Mouse (Mus musculus): Measurements from ENCODE around the gene Cacng7. TPM values are rescaled to one million over a fixed set of nuclear protein-coding genes. Genes with fewer than 3 reads are reported as not detected.

Gene Cacng7
- polyA plus RNA-seq, 1 experiment from 2014 or later: 0.86 TPM

DNA sequence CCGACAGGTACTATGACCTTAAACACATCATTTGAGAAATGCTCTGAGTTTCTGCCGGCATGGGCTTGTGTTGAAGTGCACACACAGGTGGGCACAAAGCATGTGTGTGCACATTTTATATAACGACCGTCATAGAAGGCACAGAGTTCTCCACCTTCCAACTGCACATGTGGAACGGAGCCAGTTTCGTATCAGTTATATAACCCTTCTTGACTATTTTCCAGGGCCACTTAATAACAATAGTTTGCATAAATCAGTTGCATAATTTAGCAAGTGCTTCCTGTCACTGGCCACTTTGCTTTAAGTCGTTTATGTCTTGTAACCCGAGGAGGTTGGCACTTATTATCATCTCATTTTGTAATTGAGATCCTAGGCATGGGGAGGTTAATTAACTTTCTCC lies 41.0 kb downstream of the Cacng7 start:
- Histone ChIP-seq H3K4me3 (ENCODE audit: low read depth, low read length) (no peak overlapping the region), H3K9ac (ENCODE audit: low read depth, low read length) (no peak overlapping the region), H3K36me3 (ENCODE audit: control insufficient read depth, insufficient read depth) (no peaks in the 10 kb centered on the region), H3K9me3 (ENCODE audit: control insufficient read depth) (no peaks in the 10 kb centered on the region), H3K4me1 (replicated peaks; ENCODE audit: control insufficient read depth, insufficient read depth, low read length) (no peaks in the 10 kb centered on the region), H3K27ac (ENCODE audit: low read depth, low read length) (no peak overlapping the region), H3K27me3 (replicated peaks; ENCODE audit: control insufficient read depth, insufficient read depth, low read length) (0 out of 2 replicates have a peak, but pooled peaks cover 3% of the 10 kb centered on the region), H3K4me2 (replicated peaks; ENCODE audit: low read depth) (no peak overlapping the region)
- no peak for ATAC-seq
- 76% methylated on average over 8 of the region's 8 CpGs for WGBS
- TF ChIP-seq CTCF (IDR thresholded peaks at IDR 0.05; ENCODE audit: low read depth): no peak

DNA sequence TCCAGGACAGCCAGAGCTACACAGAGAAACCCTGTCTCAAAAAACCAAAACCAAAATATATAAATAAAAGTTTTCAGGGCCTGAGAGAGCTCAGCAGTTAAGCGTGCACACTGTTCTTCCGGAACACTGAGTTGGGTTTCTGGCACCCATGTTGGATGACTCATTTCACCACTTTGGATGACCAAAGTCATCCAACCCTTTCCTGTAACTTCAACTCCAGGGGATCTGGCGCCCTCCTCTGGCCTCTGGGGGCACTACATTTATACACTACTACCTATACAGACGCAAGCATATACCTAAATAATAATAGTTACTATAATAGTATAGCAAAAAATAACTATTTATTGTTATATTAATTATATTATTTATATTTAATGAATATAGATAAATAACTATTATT lies 44.1 kb downstream of the Cacng7 start:
- no peaks in the 10 kb centered on the region for H3K27me3 ChIP-seq (replicated peaks; ENCODE audit: control insufficient read depth, insufficient read depth, low read length)
- H3K4me2 ChIP-seq (replicated peaks; ENCODE audit: low read depth): no peak overlapping the region
- H3K9ac ChIP-seq (ENCODE audit: low read depth, low read length): no peak overlapping the region
- H3K4me1 ChIP-seq (replicated peaks; ENCODE audit: control insufficient read depth, insufficient read depth, low read length): no peaks in the 10 kb centered on the region
- no peak overlapping the region for H3K27ac ChIP-seq (ENCODE audit: low read depth, low read length)
- ATAC-seq: no peak
- H3K36me3 ChIP-seq (ENCODE audit: control insufficient read depth, insufficient read depth): no peaks in the 10 kb centered on the region
- no peaks in the 10 kb centered on the region for H3K9me3 ChIP-seq (ENCODE audit: control insufficient read depth)
- WGBS: 43% methylated on average over 4 of the region's 4 CpGs
- peak; percentile 65 for TF ChIP-seq CTCF (IDR thresholded peaks at IDR 0.05; ENCODE audit: low read depth)
- no peak overlapping the region for H3K4me3 ChIP-seq (ENCODE audit: low read depth, low read length)

DNA sequence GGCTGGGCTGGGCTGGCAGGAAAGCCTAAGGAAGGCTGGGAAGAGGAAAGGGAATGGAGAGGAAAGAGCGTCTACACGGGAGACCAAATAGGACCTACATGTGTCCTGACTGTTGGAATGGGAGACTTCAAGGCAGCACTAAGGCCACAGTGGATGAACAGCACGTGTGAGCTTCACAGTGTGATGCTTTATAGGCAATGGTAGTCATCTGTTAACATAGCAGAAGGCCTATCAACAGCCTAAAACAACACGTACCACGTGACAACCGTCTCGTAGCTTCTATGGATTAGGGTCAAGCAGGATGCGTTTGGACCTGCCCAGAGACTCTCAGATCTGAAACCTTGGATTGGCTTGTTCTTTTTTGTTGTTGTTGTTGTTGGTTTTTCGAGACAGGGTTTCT lies 49.4 kb downstream of the Cacng7 start:
- no peaks in the 10 kb centered on the region for H3K36me3 ChIP-seq (ENCODE audit: control insufficient read depth, insufficient read depth)
- no peak overlapping the region for H3K9ac ChIP-seq (ENCODE audit: low read depth, low read length)
- no peaks in the 10 kb centered on the region for H3K27me3 ChIP-seq (replicated peaks; ENCODE audit: control insufficient read depth, insufficient read depth, low read length)
- H3K27ac ChIP-seq (ENCODE audit: low read depth, low read length): no peak overlapping the region
- no peak for TF ChIP-seq CTCF (IDR thresholded peaks at IDR 0.05; ENCODE audit: low read depth)
- H3K4me2 ChIP-seq (replicated peaks; ENCODE audit: low read depth): no peak overlapping the region
- H3K9me3 ChIP-seq (ENCODE audit: control insufficient read depth): no peaks in the 10 kb centered on the region
- no peak for ATAC-seq
- no peak overlapping the region for H3K4me3 ChIP-seq (ENCODE audit: low read depth, low read length)
- 84% methylated on average over 9 of the region's 9 CpGs for WGBS
- H3K4me1 ChIP-seq (replicated peaks; ENCODE audit: control insufficient read depth, insufficient read depth, low read length): no peaks in the 10 kb centered on the region

DNA sequence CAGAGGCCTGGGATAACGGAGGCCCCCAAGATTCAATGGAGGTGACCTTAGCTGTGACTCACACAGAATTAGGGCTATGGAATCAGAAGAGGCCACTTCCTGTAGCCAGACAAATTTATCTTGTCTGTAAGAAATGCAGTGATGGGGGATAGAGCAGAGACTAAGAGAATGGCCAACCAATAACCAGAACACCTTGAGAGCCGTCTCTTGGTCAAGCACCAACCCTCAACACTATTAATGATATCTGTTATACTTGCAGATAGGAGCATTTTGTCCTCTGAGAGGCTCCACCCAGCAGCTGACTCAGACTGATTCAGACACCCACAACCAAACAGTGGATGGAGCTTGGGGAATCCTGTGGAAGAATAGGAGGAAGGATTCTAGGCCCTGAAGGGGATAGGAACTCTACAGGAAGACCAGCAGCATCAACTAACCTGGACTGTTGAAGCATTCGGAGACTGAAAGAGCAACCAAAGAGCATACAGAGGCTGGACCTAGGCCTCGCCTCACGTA lies 52.1 kb downstream of the Cacng7 start:
- H3K36me3 ChIP-seq (ENCODE audit: control insufficient read depth, insufficient read depth): no peaks in the 10 kb centered on the region
- ATAC-seq: no peak
- H3K9ac ChIP-seq (ENCODE audit: low read depth, low read length): no peak overlapping the region
- no peak overlapping the region for H3K4me2 ChIP-seq (replicated peaks; ENCODE audit: low read depth)
- H3K27ac ChIP-seq (ENCODE audit: low read depth, low read length): no peak overlapping the region
- 84% methylated on average over 5 of the region's 5 CpGs for WGBS
- no peak overlapping the region for H3K4me3 ChIP-seq (ENCODE audit: low read depth, low read length)
- no peak for TF ChIP-seq CTCF (IDR thresholded peaks at IDR 0.05; ENCODE audit: low read depth)
- no peaks in the 10 kb centered on the region for H3K4me1 ChIP-seq (replicated peaks; ENCODE audit: control insufficient read depth, insufficient read depth, low read length)
- H3K9me3 ChIP-seq (ENCODE audit: control insufficient read depth): no peaks in the 10 kb centered on the region
- H3K27me3 ChIP-seq (replicated peaks; ENCODE audit: control insufficient read depth, insufficient read depth, low read length): no peaks in the 10 kb centered on the region

DNA sequence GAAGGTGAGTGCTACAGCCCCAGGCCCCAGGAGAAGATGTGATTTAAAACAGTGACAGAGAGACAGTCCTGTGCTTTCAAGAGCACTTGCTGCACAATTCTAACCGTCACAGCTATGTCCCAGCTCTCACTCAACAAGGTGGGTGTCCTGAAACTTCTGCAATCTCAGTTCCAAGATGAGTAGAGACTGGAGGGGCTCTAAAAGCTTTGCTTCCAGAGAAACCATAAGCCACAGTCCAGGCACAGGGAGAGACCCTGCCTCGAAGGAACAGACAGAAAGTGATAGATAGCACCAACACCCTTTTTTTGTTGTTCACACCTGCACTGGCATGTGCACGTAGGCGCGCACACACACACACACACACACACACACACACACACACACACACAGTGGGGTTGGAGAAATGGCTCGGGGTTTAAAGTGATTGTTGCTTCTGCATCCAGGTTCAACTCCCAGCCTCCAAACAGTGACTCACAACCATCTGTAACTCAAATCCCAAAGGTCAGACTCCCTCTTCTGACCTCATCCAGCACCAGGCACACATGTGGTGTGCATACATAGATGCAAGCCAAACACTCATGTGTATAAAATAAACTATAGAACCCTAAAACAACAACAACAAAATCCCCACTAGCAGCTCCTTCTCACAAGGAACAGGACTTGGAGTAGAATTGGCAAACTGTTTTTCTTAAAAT lies 53.4 kb downstream of the Cacng7 start:
- 75% methylated on average over 6 of the region's 6 CpGs for WGBS

DNA sequence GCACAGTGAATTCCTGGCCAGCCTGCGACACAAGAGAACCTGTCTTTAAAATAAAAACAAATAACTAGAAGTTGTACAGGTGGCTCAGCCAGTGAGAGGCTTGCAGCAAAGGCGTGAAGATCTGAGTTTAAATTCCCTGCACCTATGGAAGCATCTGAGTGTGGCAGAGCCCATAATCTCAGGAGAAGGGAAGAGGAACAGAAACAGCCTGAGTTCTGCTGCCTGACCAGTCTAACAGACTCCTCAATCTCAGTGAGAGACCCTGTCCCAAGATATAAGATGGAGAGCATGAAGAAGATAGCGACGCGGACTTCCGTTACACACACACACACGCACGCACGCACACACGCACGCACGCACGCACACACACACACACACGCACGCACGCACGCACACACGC lies 55.0 kb downstream of the Cacng7 start:
- 80% methylated on average over 18 of the region's 18 CpGs for WGBS

More for the DNA sequence above, 53.4 kb downstream of the Cacng7 start:
- no peak for ATAC-seq
- Histone ChIP-seq H3K9me3 (ENCODE audit: control insufficient read depth) (no peaks in the 10 kb centered on the region), H3K36me3 (ENCODE audit: control insufficient read depth, insufficient read depth) (no peaks in the 10 kb centered on the region), H3K4me3 (ENCODE audit: low read depth, low read length) (no peak overlapping the region), H3K4me1 (replicated peaks; ENCODE audit: control insufficient read depth, insufficient read depth, low read length) (no peaks in the 10 kb centered on the region), H3K9ac (ENCODE audit: low read depth, low read length) (no peak overlapping the region), H3K27ac (ENCODE audit: low read depth, low read length) (no peak overlapping the region), H3K4me2 (replicated peaks; ENCODE audit: low read depth) (no peak overlapping the region), H3K27me3 (replicated peaks; ENCODE audit: control insufficient read depth, insufficient read depth, low read length) (no peaks in the 10 kb centered on the region)
- TF ChIP-seq CTCF (IDR thresholded peaks at IDR 0.05; ENCODE audit: low read depth): no peak

More for the DNA sequence above, 55.0 kb downstream of the Cacng7 start:
- Histone ChIP-seq H3K27ac (ENCODE audit: low read depth, low read length) (no peak overlapping the region), H3K36me3 (ENCODE audit: control insufficient read depth, insufficient read depth) (no peaks in the 10 kb centered on the region), H3K27me3 (replicated peaks; ENCODE audit: control insufficient read depth, insufficient read depth, low read length) (no peaks in the 10 kb centered on the region), H3K9me3 (ENCODE audit: control insufficient read depth) (no peaks in the 10 kb centered on the region), H3K4me2 (replicated peaks; ENCODE audit: low read depth) (no peak overlapping the region), H3K9ac (ENCODE audit: low read depth, low read length) (no peak overlapping the region), H3K4me1 (replicated peaks; ENCODE audit: control insufficient read depth, insufficient read depth, low read length) (no peaks in the 10 kb centered on the region), H3K4me3 (ENCODE audit: low read depth, low read length) (no peak overlapping the region)
- no peak for TF ChIP-seq CTCF (IDR thresholded peaks at IDR 0.05; ENCODE audit: low read depth)
- ATAC-seq: no peak

Data from intestine, postnatal 0 days (tissue).